Mouse (Mus musculus) heart, adult 2 months (tissue): ENCODE data around the gene Alpk1. TPM values are rescaled to one million over a fixed set of nuclear protein-coding genes. Genes with fewer than 3 reads are reported as not detected.

Source experiments
- DNase-seq, 2 experiments: peaks; one replicate each; pipeline ENCODE4 v3.0.0; 2021
- H3K27ac ChIP-seq: fragments of 200-600 bp; 2 replicates; pipeline ENCODE4 v1.8.1; 2022
- H3K27me3 ChIP-seq: fragments of 200-500 bp; 2 replicates; pipeline ENCODE4 v1.6.1; 2012; ENCODE audit warnings: mild to moderate bottlenecking, low read length, inconsistent platforms, mixed read lengths; ENCODE audit not compliant: control insufficient read depth, insufficient read depth
- H3K36me3 ChIP-seq: fragments of 200-500 bp; 2 replicates; pipeline ENCODE4 v1.6.1; 2012; ENCODE audit warnings: low read length, inconsistent platforms; ENCODE audit not compliant: control insufficient read depth, insufficient read depth
- H3K4me1 ChIP-seq: fragments of 200-500 bp; 2 replicates; pipeline ENCODE4 v1.6.1; 2011; ENCODE audit warnings: low read length; ENCODE audit not compliant: control insufficient read depth, insufficient read depth
- H3K4me3 ChIP-seq: fragments of 200-600 bp; 2 replicates; pipeline ENCODE4 v1.8.1; 2022
- H3K79me2 ChIP-seq: fragments of 200-500 bp; replicated peaks from 2 replicates; pipeline ENCODE4 v1.6.1; 2012; ENCODE audit warnings: mild to moderate bottlenecking, inconsistent platforms, low read length, moderate library complexity, mixed read lengths; ENCODE audit not compliant: control insufficient read depth, insufficient read depth
- H3K9ac ChIP-seq: fragments of 200-500 bp; 2 replicates; pipeline ENCODE4 v1.6.1; 2012; ENCODE audit warnings: low read depth, mild to moderate bottlenecking, control low read depth, inconsistent platforms, low read length, mixed read lengths
- CTCF ChIP-seq: fragments of 200-600 bp; IDR thresholded peaks from 2 replicates; pipeline ENCODE4 v1.8.1; 2022; ENCODE audit warnings: antibody characterized with exemption, mild to moderate bottlenecking, moderate library complexity
- EP300 ChIP-seq: fragments of 200-500 bp; IDR thresholded peaks from 2 replicates; pipeline ENCODE4 v1.6.1; 2011; ENCODE audit warnings: low read depth, low read length, control low read depth; ENCODE audit not compliant: insufficient read depth
- POLR2A ChIP-seq: fragments of 200-500 bp; IDR thresholded peaks from 2 replicates; pipeline ENCODE4 v1.6.1; 2011; ENCODE audit warnings: mild to moderate bottlenecking, low read depth, low read length, control low read depth; ENCODE audit not compliant: insufficient read depth
- WGBS: fragments of 180-500 bp; shearing (Covaris S2); methylation state at CpG from one replicate; pipeline ENCODE4 v1.1.7; 2018; 5-methylcytosine and 5-hydroxymethylcytosine counted together
- intact Hi-C: fragments of 180-260 bp; cut with DNase I; formaldehyde crosslinking; loops from one replicate; pipeline ENCODE4 v1.15.1; 2025
- long read RNA-seq: library from polyadenylated mRNA; stranded (forward); transcript quantifications from one replicate; pipeline ENCODE4 v2.0.0, GENCODE M21; 2021
- polyA plus RNA-seq: library from polyadenylated mRNA; depleted of rRNA; stranded (reverse); fragments of >200 nt; gene quantifications from 2 replicates; pipeline ENCODE4 v1.2.3, GENCODE M21; 2012; rRNA removed
- total RNA-seq, 2 experiments: library from RNA; stranded (reverse); gene quantifications; 2 replicates each; pipeline ENCODE4 v1.2.3; 2021

The Alpk1 gene
- 1 to 10 TPM; 2.4 to 3.0 TPM for total RNA-seq
- 1.4 and 2.4 TPM in 2 replicates for polyA plus RNA-seq
- long read RNA-seq, full-length matches to known transcripts, result 1 of 2 reads
- long read RNA-seq, partial matches to known transcripts, result 0 of 2 reads
- long read RNA-seq, other reads (novel, unspliced or antisense), result 1 of 2 reads

DNA sequence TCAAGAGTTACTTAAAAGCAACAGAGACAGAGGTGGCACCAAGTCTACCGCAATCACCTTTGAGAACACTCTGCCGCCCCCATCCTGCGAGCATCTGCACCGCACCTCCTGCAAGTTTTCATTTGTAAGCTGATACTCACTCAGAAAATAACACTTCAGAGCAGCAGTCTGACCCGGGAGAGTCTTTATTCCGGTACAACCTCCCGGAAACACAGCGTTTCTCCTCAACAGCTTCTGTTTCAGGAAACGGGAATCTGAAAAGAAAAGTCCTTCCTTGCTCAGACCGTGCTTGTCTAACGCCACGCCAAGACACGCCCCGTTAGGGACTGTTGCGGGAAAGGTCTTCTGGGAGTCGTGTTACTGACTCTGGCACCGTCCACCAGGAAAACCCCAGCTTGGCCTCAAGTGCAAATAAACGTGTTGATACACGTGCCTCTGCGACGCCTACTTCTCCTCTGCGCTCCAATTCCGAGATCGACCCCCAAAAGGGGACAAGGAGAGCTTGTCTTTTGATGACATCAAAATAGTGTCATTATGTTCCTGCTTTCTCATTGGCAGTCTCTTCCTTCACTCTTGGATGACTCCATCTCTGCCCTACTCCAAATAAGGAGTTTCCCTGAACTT is at the start of gene Alpk1:
Gene Alpk1 (minus strand): TSS at position 507 of the 624 bp plus-strand sequence.
- under 1% methylated on average over 24 of the region's 24 CpGs for WGBS
- H3K27me3 ChIP-seq, result no peaks in the 10 kb centered on the region
- H3K4me1 ChIP-seq, result no peaks in the 10 kb centered on the region
- intact Hi-C loops, result loop anchor here (5.0 kb wide), 1 partner anchor 117 kb away; the partner anchor contains the start of gene Fam241a
- peak; percentile 82 to 83 for DNase-seq
- H3K79me2 ChIP-seq, result no peaks in the 10 kb centered on the region
- peak within 1 kb of the TSS; percentile 83 for H3K27ac ChIP-seq
- H3K9ac ChIP-seq, result peak within 1 kb of the TSS; percentile 49
- TF ChIP-seq POLR2A (peak; percentile 64; the same call in 1 of the 2 replicates), CTCF (peak; percentile 80), EP300 (peak; percentile 26; the same call in 1 of the 2 replicates)
- peak within 1 kb of the TSS; percentile 48 for H3K4me3 ChIP-seq
- no peaks in the 10 kb centered on the region for H3K36me3 ChIP-seq

DNA sequence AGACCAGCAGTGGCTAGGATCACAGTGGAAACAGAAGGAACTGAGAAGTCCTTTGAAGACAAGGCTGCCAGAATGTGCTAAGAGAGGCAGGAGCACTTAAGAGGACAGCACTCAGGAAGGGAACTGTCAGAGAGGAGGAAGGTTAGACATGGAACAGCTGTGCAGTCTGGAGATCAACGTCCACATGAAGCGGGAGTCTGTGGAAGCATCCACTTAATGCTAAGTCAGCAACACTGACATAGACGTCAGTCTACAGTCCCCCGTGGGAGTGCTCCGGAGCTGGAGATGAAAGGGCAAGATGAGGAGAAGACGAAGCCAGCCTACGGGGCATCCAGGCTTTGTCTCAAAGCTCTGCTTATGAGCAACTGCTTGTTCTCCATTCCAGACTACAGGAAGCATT is 46.8 kb upstream of the Alpk1 start:
- Histone ChIP-seq H3K36me3 (no peaks in the 10 kb centered on the region), H3K27ac (no peak overlapping the region), H3K4me3 (no peak overlapping the region), H3K4me1 (no peaks in the 10 kb centered on the region; the same call in 1 of the 2 replicates), H3K79me2 (peaks cover 3% of the 10 kb centered on the region), H3K27me3 (no peaks in the 10 kb centered on the region), H3K9ac (no peak overlapping the region)
- intact Hi-C loops, result no loop called here
- WGBS, result 33% methylated on average over 7 of the region's 7 CpGs
- TF ChIP-seq CTCF (no peak), EP300 (no peak), POLR2A (no peak)
- peak; percentile 23 to 26 for DNase-seq

DNA sequence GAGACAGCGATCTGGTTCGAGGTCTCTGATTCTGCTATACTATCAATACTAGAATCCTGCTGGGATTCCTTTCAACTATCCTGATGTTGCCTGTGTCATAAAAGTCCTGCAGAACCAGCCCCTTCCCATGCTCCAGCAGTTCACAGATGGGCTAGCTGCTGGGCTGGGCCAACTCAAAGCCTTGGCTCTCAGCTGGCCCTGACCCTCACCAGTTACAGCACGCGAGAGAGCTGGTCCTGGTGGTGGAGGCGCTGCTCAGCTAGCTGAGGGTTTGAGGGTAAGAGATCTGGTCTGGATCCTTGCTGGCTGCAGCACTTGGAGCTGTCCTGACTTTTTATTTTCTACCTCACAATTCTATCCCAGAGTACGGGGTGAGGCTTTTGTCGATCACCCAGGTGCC is 46.2 kb upstream of the Alpk1 start:
- WGBS, result 84% methylated on average over 7 of the region's 7 CpGs
- H3K9ac ChIP-seq, result no peak overlapping the region
- H3K4me1 ChIP-seq, result no peaks in the 10 kb centered on the region; the same call in 1 of the 2 replicates
- DNase-seq, result no peak
- TF ChIP-seq CTCF (no peak), POLR2A (no peak), EP300 (no peak)
- H3K36me3 ChIP-seq, result no peaks in the 10 kb centered on the region
- no peak overlapping the region for H3K4me3 ChIP-seq
- H3K27me3 ChIP-seq, result no peaks in the 10 kb centered on the region
- peaks cover 3% of the 10 kb centered on the region for H3K79me2 ChIP-seq
- H3K27ac ChIP-seq, result no peak overlapping the region
- intact Hi-C loops, result no loop called here

DNA sequence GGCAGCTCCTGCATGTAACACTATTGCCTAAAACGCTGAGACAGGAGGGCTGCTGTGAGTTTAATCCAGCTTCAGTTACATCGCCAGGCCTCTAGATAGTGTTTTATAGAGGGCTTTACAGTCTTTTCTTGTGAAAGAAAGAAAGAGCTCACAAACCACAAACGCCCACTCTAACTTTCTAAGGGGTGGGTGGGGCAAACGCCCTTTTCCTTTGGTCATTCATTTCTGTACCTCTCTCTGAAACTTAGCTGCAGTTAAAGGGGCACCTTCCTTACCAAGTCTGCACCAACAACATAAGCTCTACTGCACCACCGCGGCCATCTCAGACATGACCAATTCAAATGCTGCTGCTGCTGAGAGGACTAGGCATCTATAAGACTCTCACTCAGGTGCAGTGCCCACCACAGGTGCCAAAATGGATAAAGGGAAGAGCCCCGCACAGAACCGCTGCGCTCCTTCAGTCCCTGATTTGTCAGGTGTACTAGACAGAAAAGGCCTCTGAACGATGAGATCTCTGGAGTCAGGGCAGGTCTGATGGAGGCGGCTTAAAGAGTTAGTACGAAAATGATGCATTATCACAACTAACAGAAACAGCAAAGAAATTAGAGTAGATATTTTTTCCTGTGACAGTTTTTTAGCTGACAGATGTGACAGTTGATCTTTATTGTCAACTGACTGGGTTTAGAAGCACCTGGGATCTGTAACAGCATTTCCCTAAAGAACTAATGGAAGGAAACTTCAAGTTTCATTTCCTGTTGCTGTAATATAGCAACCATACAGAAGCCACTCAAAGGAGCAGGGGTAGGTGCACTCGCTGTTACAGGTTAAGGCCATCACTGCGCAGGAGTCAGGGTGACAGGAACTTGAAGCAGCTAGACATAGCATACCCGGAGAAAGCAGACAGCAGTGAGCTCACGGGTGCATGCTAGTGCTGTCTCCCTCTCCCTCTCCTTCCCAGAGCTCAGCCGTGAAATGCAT is 43.8 kb upstream of the Alpk1 start:
- no peak for DNase-seq
- Histone ChIP-seq H3K27ac (no peak overlapping the region), H3K9ac (no peak overlapping the region), H3K79me2 (peaks cover 2% of the 10 kb centered on the region), H3K4me1 (no peaks in the 10 kb centered on the region; the same call in 1 of the 2 replicates), H3K4me3 (no peak overlapping the region), H3K27me3 (no peaks in the 10 kb centered on the region), H3K36me3 (no peaks in the 10 kb centered on the region)
- intact Hi-C loops, result no loop called here
- no peak for TF ChIP-seq CTCF
- TF ChIP-seq EP300, result no peak
- no peak for TF ChIP-seq POLR2A
- 83% methylated on average over 17 of the region's 17 CpGs for WGBS

DNA sequence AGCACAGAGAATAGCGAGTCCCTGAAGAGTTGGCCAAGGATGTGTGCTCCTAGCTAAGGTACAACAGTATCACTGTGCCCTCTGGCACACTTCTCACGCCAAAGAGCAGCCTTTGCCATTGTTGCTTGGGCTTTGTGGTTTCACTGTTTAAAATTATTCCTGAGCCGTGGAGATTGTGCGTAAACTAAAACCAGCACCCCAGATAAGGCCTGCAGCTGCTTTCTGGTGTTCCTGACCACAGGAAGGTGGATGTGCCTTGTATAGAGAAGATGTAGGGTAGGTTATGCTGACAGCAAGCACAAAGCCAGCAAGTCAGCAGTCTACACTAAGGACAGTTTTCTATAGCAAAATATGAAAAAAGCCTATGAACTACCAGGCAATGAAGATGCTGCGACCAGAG is 40.9 kb upstream of the Alpk1 start:
- Histone ChIP-seq H3K27me3 (no peaks in the 10 kb centered on the region), H3K4me1 (no peaks in the 10 kb centered on the region), H3K36me3 (no peaks in the 10 kb centered on the region), H3K79me2 (no peaks in the 10 kb centered on the region), H3K27ac (no peak overlapping the region), H3K4me3 (no peak overlapping the region), H3K9ac (no peak overlapping the region)
- intact Hi-C loops, result no loop called here
- no peak for TF ChIP-seq POLR2A
- no peak for TF ChIP-seq CTCF
- TF ChIP-seq EP300, result no peak
- 73% methylated on average over 5 of the region's 5 CpGs for WGBS
- DNase-seq, result no peak
